Mouse (Mus musculus) limb, embryonic 11.5 days (tissue): ENCODE data around the gene Trabd2b. TPM values are rescaled to one million over a fixed set of nuclear protein-coding genes. Genes with fewer than 3 reads are reported as not detected.
A peak's percentile ranks its signal among the peaks of the same experiment; 100 is the strongest.

Experiments
- ATAC-seq: fragments of 200-750 bp; cut with Nextera tagmentation; 2 replicates; pipeline ENCODE4 v1.8.0; 2017; ENCODE audit warnings: low read depth; ENCODE audit not compliant: insufficient number of reproducible peaks, low FRiP score, low TSS enrichment
- DNase-seq: peaks from one replicate; pipeline ENCODE4 v3.0.0-alpha.2; 2015; ENCODE audit warnings: low spot score
- H3K27ac ChIP-seq: fragments of 300-500 bp; sonication (generic); replicated peaks from 2 replicates; pipeline ENCODE4 v1.5.1; 2014; ENCODE audit warnings: low read depth, mild to moderate bottlenecking, low read length
- H3K27me3 ChIP-seq: fragments of 300-500 bp; sonication (generic); 2 replicates; pipeline ENCODE4 v1.6.1; 2014; ENCODE audit warnings: mild to moderate bottlenecking, low read length, mixed read lengths; ENCODE audit not compliant: control insufficient read depth, insufficient read depth
- H3K36me3 ChIP-seq: fragments of 300-500 bp; sonication (generic); 2 replicates; pipeline ENCODE4 v1.6.1; 2014; ENCODE audit warnings: mild to moderate bottlenecking, low read length, moderate library complexity, mixed read lengths; ENCODE audit not compliant: control insufficient read depth, insufficient read depth
- H3K4me1 ChIP-seq: fragments of 300-500 bp; sonication (generic); 2 replicates; pipeline ENCODE4 v1.6.1; 2014; ENCODE audit warnings: low read length, mixed read lengths; ENCODE audit not compliant: control insufficient read depth, insufficient read depth
- H3K4me2 ChIP-seq: fragments of 300-500 bp; sonication (generic); 2 replicates; pipeline ENCODE4 v1.6.1; 2014; ENCODE audit warnings: low read depth, mild to moderate bottlenecking, moderate library complexity; ENCODE audit not compliant: severe bottlenecking
- H3K4me3 ChIP-seq: fragments of 300-500 bp; sonication (generic); 2 replicates; pipeline ENCODE4 v1.5.1; 2014; ENCODE audit warnings: low read depth, low read length
- H3K9ac ChIP-seq: fragments of 300-500 bp; sonication (generic); 2 replicates; pipeline ENCODE4 v1.6.1; 2014; ENCODE audit warnings: mild to moderate bottlenecking, low read length
- H3K9me3 ChIP-seq: fragments of 300-500 bp; sonication (generic); 2 replicates; pipeline ENCODE4 v1.6.1; 2016; ENCODE audit warnings: low read length; ENCODE audit not compliant: control insufficient read depth
- WGBS: fragments of 180-500 bp; shearing (Covaris S2); extraction: QIAGEN DNeasy Blood & Tissue Kit; methylation state at CpG from one replicate; pipeline ENCODE4 v1.1.7; 2014; 5-methylcytosine and 5-hydroxymethylcytosine counted together
- polyA plus RNA-seq: library from polyadenylated mRNA; unstranded; fragments of >200 nt; fragmentation: Nextera tagmentation; extraction: Ambion mirVana; gene quantifications from 2 replicates; pipeline ENCODE4 v1.2.1, GENCODE M21; 2014

The Trabd2b gene
- 0.33 and 0.34 TPM in 2 replicates for polyA plus RNA-seq

- no peaks in the 10 kb centered on the region for H3K36me3 ChIP-seq
- no peaks in the 10 kb centered on the region for H3K9me3 ChIP-seq
- H3K9ac ChIP-seq = peak within 1 kb of the TSS; percentile 73
- ATAC-seq (peak; percentile 63), DNase-seq (peak; percentile 43)
- H3K27ac ChIP-seq = peak within 1 kb of the TSS; percentile 80
- 1% methylated on average over 50 of the region's 61 CpGs for WGBS
- H3K27me3 ChIP-seq = peaks cover 31% of the 10 kb centered on the region
- peaks cover 26% of the 10 kb centered on the region for H3K4me1 ChIP-seq
- H3K4me2 ChIP-seq = peak within 1 kb of the TSS; percentile 98
- peak within 1 kb of the TSS; percentile 65 for H3K4me3 ChIP-seq
Observed at GRCm38 (mm10) chr4:114406355-114407101, at the start of gene Trabd2b. TSS of gene Trabd2b (plus strand) at chr4:114406724.

DNA sequence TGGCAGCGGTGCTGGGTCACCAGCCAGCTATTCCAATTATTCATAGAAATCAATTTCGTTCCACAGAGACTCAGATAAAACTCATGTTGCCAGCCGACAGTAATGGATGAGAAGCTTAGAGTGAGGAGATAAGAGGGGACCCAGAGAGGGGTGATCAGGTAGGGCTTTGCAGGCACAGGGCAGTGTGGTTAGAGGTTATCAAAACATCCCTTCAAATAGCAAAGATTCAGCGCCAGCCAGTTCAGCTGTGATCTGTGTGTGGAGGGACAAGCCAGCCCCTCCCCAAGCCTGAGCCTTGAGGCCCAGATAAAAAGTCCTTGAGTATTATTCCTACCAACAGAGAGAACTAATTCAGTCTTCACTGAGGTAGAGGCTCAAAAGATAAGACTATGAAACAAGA lies 49.1 kb upstream of the Trabd2b start:
- H3K4me1 ChIP-seq = no peaks in the 10 kb centered on the region
- no peaks in the 10 kb centered on the region for H3K36me3 ChIP-seq
- H3K9ac ChIP-seq = no peak overlapping the region
- DNase-seq (no peak), ATAC-seq (no peak)
- H3K27ac ChIP-seq = no peak overlapping the region
- H3K4me3 ChIP-seq = no peak overlapping the region
- H3K27me3 ChIP-seq = no peaks in the 10 kb centered on the region
- H3K4me2 ChIP-seq = no peak overlapping the region
- WGBS = 50% methylated on average over 4 of the region's 4 CpGs
- no peaks in the 10 kb centered on the region for H3K9me3 ChIP-seq

DNA sequence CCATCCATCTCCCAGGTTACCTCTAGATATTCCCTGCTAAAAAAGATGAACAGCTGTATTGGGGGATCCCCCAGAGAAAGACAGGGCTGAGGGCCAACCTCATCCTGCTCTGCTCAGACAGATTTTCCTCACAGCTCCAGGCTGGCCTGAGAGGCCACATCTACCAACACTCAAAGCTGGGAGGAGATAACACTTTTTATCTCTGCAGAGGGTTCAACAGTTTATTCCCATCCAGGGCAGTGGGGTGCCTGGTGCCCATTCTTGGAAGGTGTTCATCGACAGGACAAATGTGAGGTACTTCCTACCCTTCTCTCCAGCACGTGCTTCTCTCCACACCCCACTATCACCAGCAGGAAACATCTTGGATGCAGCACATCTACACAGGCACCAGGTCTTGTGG lies 47.6 kb upstream of the Trabd2b start:
- no peak overlapping the region for H3K27ac ChIP-seq
- no peaks in the 10 kb centered on the region for H3K36me3 ChIP-seq
- H3K9me3 ChIP-seq = no peaks in the 10 kb centered on the region
- no peaks in the 10 kb centered on the region for H3K27me3 ChIP-seq
- WGBS = 73% methylated on average over 2 of the region's 2 CpGs
- ATAC-seq (no peak), DNase-seq (no peak)
- H3K4me3 ChIP-seq = no peak overlapping the region
- H3K9ac ChIP-seq = no peak overlapping the region
- no peaks in the 10 kb centered on the region for H3K4me1 ChIP-seq
- H3K4me2 ChIP-seq = no peak overlapping the region

DNA sequence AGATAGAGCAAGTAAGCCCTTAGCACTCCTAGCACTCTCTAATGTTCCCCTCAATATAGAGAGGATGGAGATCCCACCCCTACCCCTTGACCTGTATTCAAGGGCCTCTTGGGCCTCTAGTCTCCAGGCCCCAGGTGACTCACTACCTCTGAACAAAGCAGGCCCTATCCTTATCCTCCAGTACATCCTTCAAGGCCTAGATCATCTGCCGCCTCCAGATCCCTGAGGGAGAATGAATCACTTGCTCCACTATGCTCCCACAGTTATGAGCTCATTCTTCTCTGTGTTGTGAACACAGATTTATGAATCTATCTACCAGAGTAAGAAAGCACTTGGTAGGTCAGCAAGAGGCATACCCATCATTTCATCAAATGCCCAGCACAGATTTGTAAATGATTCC lies 46.7 kb upstream of the Trabd2b start:
- DNase-seq (no peak), ATAC-seq (no peak)
- no peaks in the 10 kb centered on the region for H3K27me3 ChIP-seq

DNA sequence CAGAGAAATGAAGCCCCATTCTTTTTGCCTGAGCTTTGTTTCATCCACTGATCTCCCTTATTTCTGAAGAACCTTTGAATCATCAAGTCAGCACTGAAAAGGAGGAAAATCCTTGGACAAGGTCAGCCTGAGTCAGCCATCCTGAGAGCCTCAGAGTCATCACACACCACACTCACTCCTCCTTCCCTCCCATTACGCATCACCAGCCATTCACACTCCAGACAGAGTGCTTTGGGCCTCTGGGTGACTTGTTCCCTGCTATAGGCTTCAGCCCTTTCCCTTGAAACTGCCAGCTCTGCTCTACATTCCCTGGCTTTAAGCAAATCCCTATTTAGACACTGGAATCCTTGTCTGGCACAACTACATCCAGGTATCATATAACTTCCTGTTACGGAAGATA lies 45.2 kb upstream of the Trabd2b start:
- Histone ChIP-seq H3K36me3 (no peaks in the 10 kb centered on the region), H3K9ac (no peak overlapping the region), H3K4me2 (no peak overlapping the region), H3K4me1 (no peaks in the 10 kb centered on the region), H3K27ac (no peak overlapping the region), H3K9me3 (no peaks in the 10 kb centered on the region), H3K4me3 (no peak overlapping the region), H3K27me3 (no peaks in the 10 kb centered on the region)
- ATAC-seq (no peak), DNase-seq (no peak)
- WGBS = 92% methylated on average over 2 of the region's 2 CpGs

More for the DNA sequence above, 46.7 kb upstream of the Trabd2b start:
- Histone ChIP-seq H3K36me3 (no peaks in the 10 kb centered on the region), H3K9me3 (no peaks in the 10 kb centered on the region), H3K4me2 (no peak overlapping the region), H3K27ac (no peak overlapping the region), H3K4me3 (no peak overlapping the region), H3K9ac (no peak overlapping the region), H3K4me1 (no peaks in the 10 kb centered on the region)
- 97% methylated on average over 1 of the region's 1 CpGs for WGBS

DNA sequence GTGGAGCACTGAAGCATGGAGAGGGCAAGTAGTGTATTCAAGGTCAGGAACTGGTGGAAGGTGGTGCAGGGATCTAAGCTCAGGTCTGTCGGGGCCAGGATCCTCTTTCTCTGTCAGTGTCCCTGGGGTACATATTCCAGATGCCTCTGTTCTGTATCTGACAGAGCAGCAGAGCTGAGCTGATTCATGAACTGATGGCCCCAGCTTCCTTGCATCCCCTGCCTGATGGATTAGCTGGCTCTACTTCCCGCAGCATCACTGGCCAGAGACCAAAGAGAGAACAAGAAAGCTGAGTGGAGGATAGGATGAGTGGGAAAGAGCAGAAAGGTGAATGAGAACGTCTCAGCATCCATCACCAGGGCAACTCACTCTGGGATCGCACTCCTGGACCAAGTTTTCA lies 41.5 kb upstream of the Trabd2b start:
- H3K4me3 ChIP-seq = no peak overlapping the region
- H3K4me1 ChIP-seq = no peaks in the 10 kb centered on the region
- H3K27me3 ChIP-seq = no peaks in the 10 kb centered on the region
- H3K36me3 ChIP-seq = no peaks in the 10 kb centered on the region
- no peaks in the 10 kb centered on the region for H3K9me3 ChIP-seq
- no peak for ATAC-seq
- 65% methylated on average over 4 of the region's 4 CpGs for WGBS
- DNase-seq = no peak
- no peak overlapping the region for H3K9ac ChIP-seq
- no peak overlapping the region for H3K4me2 ChIP-seq
- no peak overlapping the region for H3K27ac ChIP-seq

- no peak overlapping the region for H3K4me3 ChIP-seq
- no peaks in the 10 kb centered on the region for H3K27me3 ChIP-seq
- DNase-seq = no peak
- H3K9ac ChIP-seq = no peak overlapping the region
- no peaks in the 10 kb centered on the region for H3K9me3 ChIP-seq
- no peak overlapping the region for H3K27ac ChIP-seq
- H3K36me3 ChIP-seq = no peaks in the 10 kb centered on the region
- H3K4me1 ChIP-seq = no peaks in the 10 kb centered on the region
- no peak overlapping the region for H3K4me2 ChIP-seq
- no peak for ATAC-seq
Observed at GRCm38 (mm10) chr4:114365595-114365994, 40.9 kb upstream of the Trabd2b start.

- no peak overlapping the region for H3K27ac ChIP-seq
- H3K9me3 ChIP-seq = no peaks in the 10 kb centered on the region
- DNase-seq (no peak), ATAC-seq (no peak)
- no peak overlapping the region for H3K4me2 ChIP-seq
- no peaks in the 10 kb centered on the region for H3K27me3 ChIP-seq
- no peak overlapping the region for H3K4me3 ChIP-seq
- H3K4me1 ChIP-seq = no peaks in the 10 kb centered on the region
- no peaks in the 10 kb centered on the region for H3K36me3 ChIP-seq
- WGBS = 72% methylated on average over 2 of the region's 2 CpGs
- H3K9ac ChIP-seq = no peak overlapping the region
Observed at GRCm38 (mm10) chr4:114367005-114367404, 39.5 kb upstream of the Trabd2b start.

DNA sequence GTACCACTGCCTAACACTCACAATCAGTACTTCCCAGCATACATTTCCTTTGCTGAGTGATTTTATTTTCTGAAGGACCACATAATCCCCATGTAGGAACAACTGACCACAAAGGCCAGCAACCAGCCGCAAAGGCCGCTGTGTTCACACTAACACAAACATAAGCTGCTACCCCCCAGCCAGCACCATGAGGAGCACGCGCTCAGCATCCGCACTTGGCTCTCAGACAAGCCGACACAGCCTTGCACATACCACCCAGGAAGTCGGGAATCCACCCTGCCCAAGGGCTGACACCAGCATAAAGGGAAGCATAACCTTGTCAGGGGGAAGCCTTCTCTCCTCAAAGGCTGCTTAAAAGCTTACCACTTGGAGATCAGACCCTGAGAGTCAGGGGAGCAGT lies 38.7 kb upstream of the Trabd2b start:
- ATAC-seq (no peak), DNase-seq (no peak)
- H3K27me3 ChIP-seq = no peaks in the 10 kb centered on the region
- H3K27ac ChIP-seq = no peak overlapping the region
- H3K4me1 ChIP-seq = no peaks in the 10 kb centered on the region
- no peak overlapping the region for H3K9ac ChIP-seq
- WGBS = 68% methylated on average over 7 of the region's 7 CpGs
- H3K36me3 ChIP-seq = no peaks in the 10 kb centered on the region
- no peak overlapping the region for H3K4me3 ChIP-seq
- H3K4me2 ChIP-seq = no peak overlapping the region
- no peaks in the 10 kb centered on the region for H3K9me3 ChIP-seq
